Mouse (Mus musculus): ENCODE data around the gene Cacna1i.

DNA sequence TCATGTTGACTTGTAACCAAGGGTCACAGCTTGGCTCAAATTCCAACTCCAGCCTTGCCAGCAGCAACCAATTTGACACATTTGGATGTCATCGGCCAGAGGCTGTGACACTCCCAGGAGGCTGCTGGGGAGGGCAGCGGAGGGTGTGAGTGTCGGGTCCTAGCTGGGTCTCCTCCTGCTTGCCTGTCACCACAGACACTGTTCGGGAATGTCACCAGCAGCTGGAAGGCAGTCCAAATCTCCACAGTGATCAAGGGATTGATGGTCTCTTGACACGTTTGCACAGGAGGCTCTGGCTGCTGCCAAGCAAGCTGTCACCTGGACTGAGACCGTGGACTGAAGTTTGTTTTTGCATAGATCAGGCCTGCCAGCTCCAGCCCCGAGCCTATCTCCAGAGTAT is 123.6 kb downstream of the Cacna1i start:
- no peak for TF ChIP-seq FLI1 (IDR thresholded peaks at IDR 0.05; ENCODE audit: low read length)
- no peak for TF ChIP-seq GATA1 (IDR thresholded peaks at IDR 0.05; ENCODE audit: borderline replicate concordance, low read length)
